Comparison of ENCODE assay signal across 26 mouse cellular contexts in genomic region chr7:28492310-28492709, GRCm38 (mm10). TPM values are rescaled to one million over a fixed set of nuclear protein-coding genes. Genes with fewer than 3 reads are reported as not detected.
"Had no signal": no experiment of that assay in that cellular context is flagged by ENCODE, and none has a peak within 500 bp of the region (broad histone marks: within the 10 kb centered on the region; RNA-seq: fewer than 3 reads in every experiment).

No protein-coding gene starts in this region.

- DNase-seq: kidney, adult 8-10 months; kidney, postnatal 10 days; layer of hippocampus, adult 9-11 months; liver; lung, adult 18-20 months; lung, postnatal 14 days; lung, postnatal 4 days; midbrain, embryonic 14.5 days; right cerebral cortex, postnatal 25 days; spleen, adult 18-20 months; thymus, adult 18-20 months; thymus, postnatal 36 days had no signal

- H3K36me3 ChIP-seq: kidney, embryonic 15.5 days; limb, embryonic 10.5 days; limb, embryonic 13.5 days; liver, embryonic 12.5 days; liver, embryonic 15.5 days; stomach, embryonic 15.5 days had no signal

- H3K27me3 ChIP-seq: stomach, embryonic 15.5 days had no signal

- H3K9me3 ChIP-seq: kidney, embryonic 15.5 days; limb, embryonic 10.5 days; limb, embryonic 13.5 days; liver, embryonic 12.5 days; liver, embryonic 15.5 days; stomach, embryonic 15.5 days had no signal

- H3K4me3 ChIP-seq: kidney, embryonic 15.5 days; layer of hippocampus, adult 2 months; limb, embryonic 10.5 days; limb, embryonic 13.5 days; liver, embryonic 12.5 days; liver, embryonic 15.5 days; stomach, embryonic 15.5 days had no signal

RNA-seq across cellular contexts. Expression of gene Ifnl2, which starts 17.9 kb away (rescaled TPM):
- polyA plus RNA-seq: kidney, embryonic 15.5 days; large intestine, adult 2 months; limb, embryonic 10.5 days; limb, embryonic 13.5 days; liver, embryonic 12.5 days; liver, embryonic 15.5 days; lung, embryonic 16.5 days; midbrain, embryonic 11.5 days; midbrain, embryonic 14.5 days; midbrain, postnatal 0 days; neural tube, embryonic 11.5 days; neural tube, embryonic 14.5 days; stomach, embryonic 15.5 days; urinary bladder, adult 2 months had no signal

RNA-seq across cellular contexts. Expression of gene Ifnl3, which starts 30.3 kb away (rescaled TPM):
- polyA plus RNA-seq: kidney, embryonic 15.5 days; large intestine, adult 2 months; limb, embryonic 10.5 days; limb, embryonic 13.5 days; liver, embryonic 12.5 days; liver, embryonic 15.5 days; lung, embryonic 16.5 days; midbrain, embryonic 11.5 days; midbrain, embryonic 14.5 days; midbrain, postnatal 0 days; neural tube, embryonic 11.5 days; neural tube, embryonic 14.5 days; stomach, embryonic 15.5 days; urinary bladder, adult 2 months had no signal

RNA-seq across cellular contexts. Expression of gene Sycn, which starts 48.4 kb away (rescaled TPM):
- polyA plus RNA-seq: kidney, embryonic 15.5 days; limb, embryonic 10.5 days; limb, embryonic 13.5 days; liver, embryonic 12.5 days; liver, embryonic 15.5 days; lung, embryonic 16.5 days; midbrain, embryonic 11.5 days; midbrain, embryonic 14.5 days; midbrain, postnatal 0 days; neural tube, embryonic 11.5 days; neural tube, embryonic 14.5 days; urinary bladder, adult 2 months had no signal

RNA-seq across cellular contexts. Expression of gene Nccrp1, which starts 54.7 kb away (rescaled TPM):
- polyA plus RNA-seq: kidney, embryonic 15.5 days; limb, embryonic 10.5 days; limb, embryonic 13.5 days; liver, embryonic 12.5 days; liver, embryonic 15.5 days; lung, embryonic 16.5 days; midbrain, embryonic 11.5 days had no signal
